Mouse (Mus musculus) gastrocnemius, postnatal 25 days (tissue): ENCODE results near the gene Capns2. TPM values are rescaled to one million over a fixed set of nuclear protein-coding genes. Genes with fewer than 3 reads are reported as not detected.

Source experiments
- DNase-seq: peaks from one replicate; pipeline ENCODE4 v3.0.0; 2022
- microRNA-seq, 2 experiments: library from miRNA; unstranded; fragments of <30 nt; microRNA quantifications; one replicate each; pipeline ENCODE4 v1.2.0; 2021; ENCODE audit warnings: borderline replicate concordance in 2 of 2
- total RNA-seq, 2 experiments: library from RNA; stranded (reverse); gene quantifications; 1 replicate in 1 of 2; 2 replicates in 1 of 2; pipeline ENCODE4 v1.2.3; 2021

The Capns2 gene
- total RNA-seq, 2 experiments from 2014 or later = not detected

DNA sequence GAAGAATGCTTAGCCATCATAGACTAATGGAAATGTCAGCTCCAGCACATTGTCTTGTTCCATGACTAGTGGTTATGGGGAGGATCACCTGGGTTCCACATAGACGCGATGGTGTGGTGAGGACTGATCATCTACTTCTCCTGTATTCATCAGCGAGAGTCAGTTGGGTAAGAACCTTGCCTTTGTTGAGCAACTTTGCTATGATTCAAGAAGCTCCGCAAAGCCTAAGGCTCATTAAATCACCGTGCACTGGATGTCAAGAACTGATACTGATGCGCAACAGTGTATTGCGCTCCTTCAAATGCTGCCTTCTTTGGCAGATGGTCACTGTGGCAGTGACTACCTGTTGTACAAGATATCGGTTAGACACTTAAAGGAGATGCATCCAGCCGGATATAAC is 5.3 kb downstream of the Capns2 start:
- DNase-seq = no peak

- DNase-seq = no peak
Observed at GRCm38 (mm10) chr8:92908448-92908847, 7.2 kb downstream of the Capns2 start.

GRCm38 (mm10) chr8:92911477-92911876 is 10.3 kb downstream of the Capns2 start:
- DNase-seq = no peak

DNA sequence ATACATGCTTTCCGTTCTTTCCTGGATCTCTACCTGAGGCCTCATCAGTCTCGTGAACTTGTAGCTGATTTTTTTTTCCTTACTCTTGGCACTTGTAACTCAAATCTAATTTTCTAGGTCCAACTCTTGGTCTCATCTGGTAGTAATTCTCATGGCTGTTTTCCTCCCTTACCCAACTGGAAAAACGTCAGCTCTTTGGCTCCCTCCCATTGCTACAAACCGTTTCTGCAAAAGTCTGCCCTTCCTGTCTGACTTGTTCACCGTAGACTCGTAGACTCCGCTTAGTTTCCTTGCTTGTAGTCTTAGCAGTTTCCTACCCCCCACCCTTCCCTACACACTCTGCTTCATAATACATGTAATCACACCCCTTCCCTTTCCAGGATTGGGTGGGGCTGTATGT is 12.2 kb downstream of the Capns2 start:
- DNase-seq = peak; percentile 56

DNA sequence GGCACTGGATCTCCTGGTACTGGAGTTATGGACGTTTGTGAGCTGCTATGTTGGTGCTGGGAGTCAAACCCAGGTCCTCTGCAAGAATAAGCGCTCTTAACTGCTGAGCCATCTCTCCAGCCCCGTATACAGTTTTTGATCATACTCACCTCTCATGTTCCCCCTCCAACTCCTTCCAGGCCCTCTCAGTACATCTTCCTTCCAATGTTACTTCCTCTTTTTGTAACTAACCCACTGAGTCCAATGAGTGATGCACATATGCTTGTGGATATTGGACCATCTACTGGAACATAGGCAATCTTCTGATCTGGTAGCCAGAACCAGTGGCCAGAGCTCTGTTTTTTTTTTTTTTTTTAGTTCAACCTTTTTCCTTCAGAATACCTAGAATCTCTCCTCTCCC is 14.9 kb downstream of the Capns2 start:
- no peak for DNase-seq

- DNase-seq = no peak
Observed at GRCm38 (mm10) chr8:92921768-92922167, 20.6 kb downstream of the Capns2 start.

GRCm38 (mm10) chr8:92928986-92929385 is 27.8 kb downstream of the Capns2 start:
- no peak for DNase-seq

GRCm38 (mm10) chr8:92938056-92938455 is 36.8 kb downstream of the Capns2 start:
- DNase-seq = no peak

- no peak for DNase-seq
Observed at GRCm38 (mm10) chr8:92949071-92949470, 47.9 kb downstream of the Capns2 start.

DNA sequence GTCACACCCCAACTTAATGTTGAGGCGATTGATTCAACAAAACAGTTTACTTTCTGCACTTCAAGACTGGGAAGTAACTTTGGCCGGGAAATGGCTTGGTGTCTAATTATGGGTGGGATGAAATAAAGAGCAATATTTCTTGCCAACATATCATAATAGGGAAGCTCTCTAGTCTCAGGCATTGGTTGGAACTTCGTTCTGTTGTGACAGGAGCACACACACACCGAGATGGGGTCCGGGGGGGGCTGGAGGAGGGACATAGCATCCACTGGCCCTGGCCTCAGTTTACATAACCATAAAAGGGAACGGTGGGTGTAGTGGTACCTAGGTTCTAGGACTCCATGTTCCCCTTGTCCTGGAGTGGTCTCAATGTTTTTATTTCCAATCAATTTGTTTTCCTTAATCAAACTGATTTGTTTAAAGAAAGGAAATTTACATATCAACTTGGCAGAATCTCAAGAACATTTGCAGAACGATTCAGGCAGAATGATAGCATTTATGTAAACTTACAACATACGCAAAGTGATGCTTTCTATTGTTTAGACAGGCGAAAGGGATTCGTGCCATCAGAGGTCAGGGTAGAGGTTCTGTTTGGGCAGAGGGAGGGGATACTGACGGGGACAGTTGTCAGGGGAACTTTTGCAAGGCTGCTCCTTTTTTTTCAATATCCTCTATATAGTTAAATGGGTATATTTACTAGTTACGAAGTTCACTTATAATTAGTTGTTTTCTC is 49.6 kb downstream of the Capns2 start:
- DNase-seq = no peak

Small RNA genes lying within 50 kb of the gene (microRNA-seq; reads per million reads assigned to microRNA genes)
- 0 reads per million in 2 experiments for gene Gm22151

Other genes starting within 250 kb of the Capns2 start
- not detected for gene Irx6, start 227.1 kb upstream of the Capns2 start, total RNA-seq
- 10 to 100 TPM; 58.4 to 66.3 TPM for gene Mmp2, start 74.1 kb upstream of the Capns2 start, total RNA-seq
- gene Lpcat2, start 46.1 kb upstream of the Capns2 start, total RNA-seq = under 1 TPM; 0.28 to 0.78 TPM
- under 1 TPM; 0.11 to 0.26 TPM for gene Slc6a2, start 58.7 kb downstream of the Capns2 start, total RNA-seq
- not detected for gene Ces1a, start 146.8 kb downstream of the Capns2 start, total RNA-seq
- not detected for gene Ces1b, start 178.6 kb downstream of the Capns2 start, total RNA-seq
- not detected for gene Ces1c, start 229.9 kb downstream of the Capns2 start, total RNA-seq